Mouse (Mus musculus): Measurements from ENCODE around the gene Sytl1. TPM values are rescaled to one million over a fixed set of nuclear protein-coding genes. Genes with fewer than 3 reads are reported as not detected.

The Sytl1 gene
- total and polyA plus RNA-seq, 3 experiments = 0.05 to 2.5 (median 1.4) TPM

DNA sequence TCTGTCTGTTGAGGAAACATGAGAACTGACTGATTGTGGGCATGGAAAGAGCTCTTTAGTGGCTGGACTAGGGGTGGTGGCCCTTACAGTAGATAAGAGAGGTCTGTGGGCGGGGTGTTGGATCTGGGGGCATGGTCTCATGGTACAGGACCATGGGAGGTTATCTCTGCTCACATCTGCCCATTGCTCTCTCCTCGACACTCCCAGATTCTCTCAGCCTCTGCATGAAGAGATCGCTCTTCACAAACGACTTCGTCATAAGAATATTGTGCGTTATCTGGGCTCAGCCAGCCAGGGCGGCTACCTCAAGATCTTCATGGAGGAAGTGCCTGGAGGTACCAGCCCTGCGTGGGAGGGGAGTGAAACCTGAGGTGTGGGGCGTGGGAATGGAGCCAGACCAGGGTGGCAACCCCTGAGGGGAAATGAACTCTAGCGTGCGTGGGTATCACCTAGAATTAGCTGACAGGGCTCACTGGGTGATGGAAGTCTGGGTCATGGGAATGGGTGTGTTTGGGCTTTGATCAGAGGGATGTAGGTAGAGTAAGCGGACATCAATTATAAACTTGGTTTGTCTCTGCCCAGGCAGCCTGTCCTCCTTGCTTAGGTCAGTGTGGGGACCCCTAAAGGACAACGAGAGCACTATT, 15.0 kb downstream of the Sytl1 start:
- ATAC-seq (ENCODE audit: extremely low read depth, insufficient number of reproducible peaks, low FRiP score, poor library complexity, severe bottlenecking) (peak; percentile 95), DNase-seq (ENCODE audit: low spot score) (peak; percentile 89)
- Histone ChIP-seq H3K27me3 (ENCODE audit: insufficient read depth, low read length) (no peaks in the 10 kb centered on the region), H3K36me3 (replicated peaks) (peaks cover 92% of the 10 kb centered on the region), H3K9me3 (replicated peaks) (no peaks in the 10 kb centered on the region), H3K4me1 (ENCODE audit: insufficient read depth, low read depth, low read length) (peaks cover 83% of the 10 kb centered on the region), H3K4me3 (ENCODE audit: low read depth, low read length) (peak overlapping the region; percentile 66)
- TF ChIP-seq TAL1 (conservative IDR thresholded peaks at IDR 0.05; ENCODE audit: low read depth, low read length) (peak; percentile 92), GATA1 (IDR thresholded peaks at IDR 0.05; ENCODE audit: borderline replicate concordance, low read length) (no peak), CTCF (IDR thresholded peaks at IDR 0.05; ENCODE audit: low read depth, low read length) (no peak), POLR2AphosphoS5 (IDR thresholded peaks at IDR 0.05; ENCODE audit: insufficient replicate concordance, low read depth, low read length) (no peak), GATA2 (IDR thresholded peaks at IDR 0.05; ENCODE audit: borderline replicate concordance, low read depth, low read length) (0 out of 2 replicates have a peak, but pooled peaks have one; percentile 52)

DNA sequence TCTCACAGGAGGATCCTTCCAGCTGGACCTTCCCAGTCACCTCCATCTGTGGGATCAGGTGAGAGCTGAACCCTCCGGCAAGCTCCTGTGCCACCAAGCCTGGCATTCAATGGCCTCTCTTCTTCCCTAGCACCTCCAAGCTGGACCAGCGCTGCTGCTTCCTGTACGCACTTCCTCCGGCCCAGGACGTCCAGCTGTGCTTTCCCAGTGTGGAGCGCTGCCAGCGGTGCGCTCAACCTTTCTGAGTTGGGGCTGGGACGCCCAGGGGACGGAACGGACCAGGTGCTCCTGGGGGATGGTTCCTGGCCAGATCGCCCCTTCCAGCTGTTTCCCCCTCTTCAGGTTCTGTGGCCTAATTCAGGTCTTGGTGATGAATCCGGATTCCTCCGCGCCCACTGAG, 15.8 kb downstream of the Sytl1 start:
- Histone ChIP-seq H3K27me3 (ENCODE audit: insufficient read depth, low read length) (no peaks in the 10 kb centered on the region), H3K36me3 (replicated peaks) (peaks cover 92% of the 10 kb centered on the region), H3K9me3 (replicated peaks) (no peaks in the 10 kb centered on the region), H3K4me3 (ENCODE audit: low read depth, low read length) (peak overlapping the region; percentile 66; the same call in 1 of the 2 replicates), H3K4me1 (ENCODE audit: insufficient read depth, low read depth, low read length) (peaks cover 91% of the 10 kb centered on the region)
- TF ChIP-seq TAL1 (conservative IDR thresholded peaks at IDR 0.05; ENCODE audit: low read depth, low read length) (no peak), POLR2AphosphoS5 (IDR thresholded peaks at IDR 0.05; ENCODE audit: insufficient replicate concordance, low read depth, low read length) (no peak), GATA2 (IDR thresholded peaks at IDR 0.05; ENCODE audit: borderline replicate concordance, low read depth, low read length) (no peak), CTCF (IDR thresholded peaks at IDR 0.05; ENCODE audit: low read depth, low read length) (no peak), GATA1 (IDR thresholded peaks at IDR 0.05; ENCODE audit: borderline replicate concordance, low read length) (no peak)
- ATAC-seq (ENCODE audit: extremely low read depth, insufficient number of reproducible peaks, low FRiP score, poor library complexity, severe bottlenecking) = no peak
- DNase-seq (ENCODE audit: low spot score) = no peak

DNA sequence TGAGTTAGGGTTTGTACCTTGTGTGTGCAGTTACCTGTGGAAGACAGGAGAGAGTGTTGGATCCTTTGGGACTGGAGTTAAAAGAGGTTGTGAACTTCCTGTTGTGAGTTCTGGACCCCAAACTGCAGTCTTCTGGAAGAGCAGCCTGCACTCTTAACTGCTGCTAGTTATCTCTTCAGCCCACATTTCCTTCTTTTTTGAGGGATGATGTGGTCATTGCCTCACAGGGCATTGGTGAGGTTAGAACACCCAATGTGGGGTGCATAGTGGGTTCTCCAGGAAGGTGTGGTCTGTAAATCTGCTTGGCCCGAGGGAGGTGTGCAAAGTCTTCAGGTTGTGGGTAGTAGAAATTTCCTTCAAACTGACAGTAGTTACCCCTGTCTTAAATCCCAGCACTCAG, 18.6 kb downstream of the Sytl1 start:
- peak; percentile 43 for DNase-seq (ENCODE audit: low spot score)
- ATAC-seq (ENCODE audit: extremely low read depth, insufficient number of reproducible peaks, low FRiP score, poor library complexity, severe bottlenecking) = no peak
- H3K27me3 ChIP-seq (ENCODE audit: insufficient read depth, low read length) = no peaks in the 10 kb centered on the region
- peaks cover 66% of the 10 kb centered on the region for H3K36me3 ChIP-seq (replicated peaks)
- H3K4me1 ChIP-seq (ENCODE audit: insufficient read depth, low read depth, low read length) = peaks cover 87% of the 10 kb centered on the region
- no peak overlapping the region; the same call in 1 of the 2 replicates for H3K4me3 ChIP-seq (ENCODE audit: low read depth, low read length)
- H3K9me3 ChIP-seq (replicated peaks) = no peaks in the 10 kb centered on the region
- TF ChIP-seq TAL1 (conservative IDR thresholded peaks at IDR 0.05; ENCODE audit: low read depth, low read length) (peak; percentile 48; the same call in 1 of the 2 replicates), CTCF (IDR thresholded peaks at IDR 0.05; ENCODE audit: low read depth, low read length) (no peak)

- DNase-seq (ENCODE audit: low spot score) (no peak), ATAC-seq (ENCODE audit: extremely low read depth, insufficient number of reproducible peaks, low FRiP score, poor library complexity, severe bottlenecking) (no peak)
- TF ChIP-seq POLR2AphosphoS5 (IDR thresholded peaks at IDR 0.05; ENCODE audit: insufficient replicate concordance, low read depth, low read length) (no peak), GATA2 (IDR thresholded peaks at IDR 0.05; ENCODE audit: borderline replicate concordance, low read depth, low read length) (no peak), GATA1 (IDR thresholded peaks at IDR 0.05; ENCODE audit: borderline replicate concordance, low read length) (no peak), CTCF (IDR thresholded peaks at IDR 0.05; ENCODE audit: low read depth, low read length) (no peak), TAL1 (conservative IDR thresholded peaks at IDR 0.05; ENCODE audit: low read depth, low read length) (no peak)
- H3K36me3 ChIP-seq (replicated peaks) = peaks cover 65% of the 10 kb centered on the region
- H3K27me3 ChIP-seq (ENCODE audit: insufficient read depth, low read length) = no peaks in the 10 kb centered on the region
- no peaks in the 10 kb centered on the region for H3K9me3 ChIP-seq (replicated peaks)
- H3K4me3 ChIP-seq (ENCODE audit: low read depth, low read length) = peak overlapping the region; percentile 61; the same call in 1 of the 2 replicates
- H3K4me1 ChIP-seq (ENCODE audit: insufficient read depth, low read depth, low read length) = peaks cover 89% of the 10 kb centered on the region
Measured at GRCm38 (mm10) chr4:133243538-133243937, 19.4 kb downstream of the Sytl1 start.

DNA sequence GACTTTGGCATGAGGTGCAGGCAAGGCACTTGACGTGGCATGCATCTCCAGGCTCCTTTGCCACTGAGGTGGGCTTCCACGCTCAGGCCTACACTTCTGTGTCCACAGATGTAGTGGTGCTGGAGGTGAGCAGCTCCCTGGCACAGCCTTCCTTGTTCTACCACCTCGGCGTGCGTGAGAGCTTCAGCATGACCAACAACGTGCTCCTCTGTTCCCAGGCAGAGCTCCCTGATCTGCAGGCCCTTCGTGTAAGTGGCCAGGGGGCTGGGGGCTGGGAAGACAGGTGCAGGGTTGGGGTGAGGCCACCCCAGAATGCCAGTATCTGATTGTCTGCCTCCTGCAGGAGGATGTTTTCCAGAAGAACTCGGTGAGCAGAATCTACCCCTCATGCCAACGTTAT, 20.2 kb downstream of the Sytl1 start:
- no peak for DNase-seq (ENCODE audit: low spot score)
- H3K4me1 ChIP-seq (ENCODE audit: insufficient read depth, low read depth, low read length) = peaks cover 87% of the 10 kb centered on the region
- H3K27me3 ChIP-seq (ENCODE audit: insufficient read depth, low read length) = no peaks in the 10 kb centered on the region
- H3K4me3 ChIP-seq (ENCODE audit: low read depth, low read length) = peak overlapping the region; percentile 65; the same call in 1 of the 2 replicates
- peaks cover 1% of the 10 kb centered on the region; the same call in 1 of the 2 replicates for H3K9me3 ChIP-seq (replicated peaks)
- TF ChIP-seq GATA2 (IDR thresholded peaks at IDR 0.05; ENCODE audit: borderline replicate concordance, low read depth, low read length) (no peak), GATA1 (IDR thresholded peaks at IDR 0.05; ENCODE audit: borderline replicate concordance, low read length) (no peak), TAL1 (conservative IDR thresholded peaks at IDR 0.05; ENCODE audit: low read depth, low read length) (no peak), CTCF (IDR thresholded peaks at IDR 0.05; ENCODE audit: low read depth, low read length) (no peak), POLR2AphosphoS5 (IDR thresholded peaks at IDR 0.05; ENCODE audit: insufficient replicate concordance, low read depth, low read length) (no peak)
- peaks cover 59% of the 10 kb centered on the region for H3K36me3 ChIP-seq (replicated peaks)
- no peak for ATAC-seq (ENCODE audit: extremely low read depth, insufficient number of reproducible peaks, low FRiP score, poor library complexity, severe bottlenecking)

DNA sequence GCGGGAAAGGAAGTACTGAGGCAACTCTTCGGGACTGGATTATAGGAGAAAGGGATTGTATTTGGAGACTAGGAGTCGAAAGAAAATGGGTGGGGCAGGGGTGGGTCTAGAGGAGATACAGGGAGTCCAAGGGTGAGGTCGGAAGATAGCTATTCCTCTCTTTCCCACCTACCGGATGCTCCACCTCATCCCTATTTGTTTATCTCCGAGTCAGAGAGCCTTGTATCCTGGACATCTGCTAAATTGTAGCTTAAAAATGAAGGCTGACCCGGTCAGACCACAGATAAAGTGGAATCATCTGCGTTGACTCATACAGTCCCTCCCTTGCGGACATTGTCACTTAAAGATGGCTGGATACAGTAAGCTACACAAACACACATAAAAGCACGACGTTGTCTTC, 21.0 kb downstream of the Sytl1 start:
- Histone ChIP-seq H3K36me3 (replicated peaks) (peaks cover 52% of the 10 kb centered on the region), H3K4me3 (ENCODE audit: low read depth, low read length) (peak overlapping the region; percentile 84), H3K27me3 (ENCODE audit: insufficient read depth, low read length) (no peaks in the 10 kb centered on the region), H3K9me3 (replicated peaks) (peaks cover 4% of the 10 kb centered on the region; the same call in 1 of the 2 replicates), H3K4me1 (ENCODE audit: insufficient read depth, low read depth, low read length) (peaks cover 84% of the 10 kb centered on the region)
- no peak for TF ChIP-seq GATA1 (IDR thresholded peaks at IDR 0.05; ENCODE audit: borderline replicate concordance, low read length)
- TF ChIP-seq CTCF (IDR thresholded peaks at IDR 0.05; ENCODE audit: low read depth, low read length) = no peak
- no peak for TF ChIP-seq POLR2AphosphoS5 (IDR thresholded peaks at IDR 0.05; ENCODE audit: insufficient replicate concordance, low read depth, low read length)
- TF ChIP-seq GATA2 (IDR thresholded peaks at IDR 0.05; ENCODE audit: borderline replicate concordance, low read depth, low read length) = no peak
- no peak for TF ChIP-seq TAL1 (conservative IDR thresholded peaks at IDR 0.05; ENCODE audit: low read depth, low read length)
- DNase-seq (ENCODE audit: low spot score) (no peak), ATAC-seq (ENCODE audit: extremely low read depth, insufficient number of reproducible peaks, low FRiP score, poor library complexity, severe bottlenecking) (no peak)
